Mouse (Mus musculus): ENCODE measurements around the gene Sema3b. TPM values are rescaled to one million over a fixed set of nuclear protein-coding genes. Genes with fewer than 3 reads are reported as not detected.
A peak's percentile ranks its signal among the peaks of the same experiment; 100 is the strongest.

Gene Sema3b
- polyA plus RNA-seq, 1 experiment from 2014 or later = 30.5 TPM

GRCm38 (mm10) chr9:107612191-107612944 is 3.3 kb upstream of the Sema3b start:
- TF ChIP-seq CTCF (IDR thresholded peaks at IDR 0.05; ENCODE audit: low read depth) = peak; percentile 99
- Histone ChIP-seq H3K36me3 (ENCODE audit: insufficient read depth, low read length) (peaks cover 34% of the 10 kb centered on the region), H3K27me3 (ENCODE audit: insufficient read depth, low read length) (no peaks in the 10 kb centered on the region), H3K4me1 (replicated peaks; ENCODE audit: insufficient read depth, low read length) (peaks cover 27% of the 10 kb centered on the region), H3K9ac (ENCODE audit: low read depth, low read length) (peak overlapping the region; percentile 50), H3K4me3 (replicated peaks; ENCODE audit: low read depth, low read length) (0 out of 2 replicates have a peak overlapping the region, but pooled peaks have one; percentile 5), H3K27ac (peak overlapping the region; percentile 85), H3K4me2 (ENCODE audit: low read length) (peak overlapping the region; percentile 56), H3K9me3 (replicated peaks; ENCODE audit: low read length) (no peaks in the 10 kb centered on the region)
- ATAC-seq (replicated peaks; ENCODE audit: low FRiP score, low read depth) (peak; percentile 89), DNase-seq (ENCODE audit: low spot score) (peak; percentile 98)
- 4% methylated on average over 42 of the region's 48 CpGs for WGBS

- no peaks in the 10 kb centered on the region for H3K9me3 ChIP-seq (replicated peaks; ENCODE audit: low read length)
- DNase-seq (ENCODE audit: low spot score) (no peak), ATAC-seq (replicated peaks; ENCODE audit: low FRiP score, low read depth) (no peak)
- H3K4me1 ChIP-seq (replicated peaks; ENCODE audit: insufficient read depth, low read length) = peaks cover 33% of the 10 kb centered on the region
- peak overlapping the region; percentile 85 for H3K27ac ChIP-seq
- peaks cover 29% of the 10 kb centered on the region for H3K36me3 ChIP-seq (ENCODE audit: insufficient read depth, low read length)
- WGBS = 67% methylated on average over 6 of the region's 6 CpGs
- TF ChIP-seq CTCF (IDR thresholded peaks at IDR 0.05; ENCODE audit: low read depth) = no peak
- H3K4me2 ChIP-seq (ENCODE audit: low read length) = peak overlapping the region; percentile 56; the same call in 1 of the 2 replicates
- H3K27me3 ChIP-seq (ENCODE audit: insufficient read depth, low read length) = no peaks in the 10 kb centered on the region
- peak overlapping the region; percentile 50 for H3K9ac ChIP-seq (ENCODE audit: low read depth, low read length)
- H3K4me3 ChIP-seq (replicated peaks; ENCODE audit: low read depth, low read length) = no peak overlapping the region
These were observed 2.6 kb upstream of the Sema3b start for GRCm38 (mm10) chr9:107611456-107612190.

- Histone ChIP-seq H3K9ac (ENCODE audit: low read depth, low read length) (no peak overlapping the region), H3K9me3 (replicated peaks; ENCODE audit: low read length) (no peaks in the 10 kb centered on the region), H3K27me3 (ENCODE audit: insufficient read depth, low read length) (no peaks in the 10 kb centered on the region), H3K4me3 (replicated peaks; ENCODE audit: low read depth, low read length) (no peak overlapping the region), H3K4me1 (replicated peaks; ENCODE audit: insufficient read depth, low read length) (peaks cover 44% of the 10 kb centered on the region), H3K27ac (peak overlapping the region; percentile 85; the same call in 1 of the 2 replicates), H3K4me2 (ENCODE audit: low read length) (peak overlapping the region; percentile 14; the same call in 1 of the 2 replicates), H3K36me3 (ENCODE audit: insufficient read depth, low read length) (peaks cover 7% of the 10 kb centered on the region; the same call in 1 of the 2 replicates)
- no peak for TF ChIP-seq CTCF (IDR thresholded peaks at IDR 0.05; ENCODE audit: low read depth)
- ATAC-seq (replicated peaks; ENCODE audit: low FRiP score, low read depth) = no peak
- DNase-seq (ENCODE audit: low spot score) = no peak
- 71% methylated on average over 4 of the region's 4 CpGs for WGBS
These were observed 403 bp upstream of the Sema3b start for GRCm38 (mm10) chr9:107609433-107609830.

GRCm38 (mm10) chr9:107607653-107608245 is 1.3 kb downstream of the Sema3b start:
- H3K9me3 ChIP-seq (replicated peaks; ENCODE audit: low read length) = no peaks in the 10 kb centered on the region
- H3K27ac ChIP-seq = peak overlapping the region; percentile 85
- no peak overlapping the region for H3K4me3 ChIP-seq (replicated peaks; ENCODE audit: low read depth, low read length)
- H3K9ac ChIP-seq (ENCODE audit: low read depth, low read length) = peak overlapping the region; percentile 13; the same call in 1 of the 2 replicates
- no peaks in the 10 kb centered on the region for H3K27me3 ChIP-seq (ENCODE audit: insufficient read depth, low read length)
- WGBS = 55% methylated on average over 9 of the region's 9 CpGs
- H3K36me3 ChIP-seq (ENCODE audit: insufficient read depth, low read length) = no peaks in the 10 kb centered on the region
- TF ChIP-seq CTCF (IDR thresholded peaks at IDR 0.05; ENCODE audit: low read depth) = no peak
- peak overlapping the region; percentile 50 for H3K4me2 ChIP-seq (ENCODE audit: low read length)
- H3K4me1 ChIP-seq (replicated peaks; ENCODE audit: insufficient read depth, low read length) = peaks cover 59% of the 10 kb centered on the region
- ATAC-seq (replicated peaks; ENCODE audit: low FRiP score, low read depth) (no peak), DNase-seq (ENCODE audit: low spot score) (no peak)

- WGBS = 56% methylated on average over 2 of the region's 2 CpGs
- peak overlapping the region; percentile 13 for H3K4me3 ChIP-seq (replicated peaks; ENCODE audit: low read depth, low read length)
- H3K27me3 ChIP-seq (ENCODE audit: insufficient read depth, low read length) = no peaks in the 10 kb centered on the region
- peak overlapping the region; percentile 85 for H3K27ac ChIP-seq
- H3K4me2 ChIP-seq (ENCODE audit: low read length) = peak overlapping the region; percentile 50
- ATAC-seq (replicated peaks; ENCODE audit: low FRiP score, low read depth) (no peak), DNase-seq (ENCODE audit: low spot score) (no peak)
- no peaks in the 10 kb centered on the region for H3K36me3 ChIP-seq (ENCODE audit: insufficient read depth, low read length)
- no peak for TF ChIP-seq CTCF (IDR thresholded peaks at IDR 0.05; ENCODE audit: low read depth)
- peaks cover 57% of the 10 kb centered on the region for H3K4me1 ChIP-seq (replicated peaks; ENCODE audit: insufficient read depth, low read length)
- H3K9me3 ChIP-seq (replicated peaks; ENCODE audit: low read length) = no peaks in the 10 kb centered on the region
- peak overlapping the region; percentile 48; the same call in 1 of the 2 replicates for H3K9ac ChIP-seq (ENCODE audit: low read depth, low read length)
These were observed 2.0 kb downstream of the Sema3b start for GRCm38 (mm10) chr9:107607036-107607435.

GRCm38 (mm10) chr9:107606591-107606990 is 2.4 kb downstream of the Sema3b start:
- no peak for TF ChIP-seq CTCF (IDR thresholded peaks at IDR 0.05; ENCODE audit: low read depth)
- H3K27me3 ChIP-seq (ENCODE audit: insufficient read depth, low read length) = no peaks in the 10 kb centered on the region
- H3K27ac ChIP-seq = peak overlapping the region; percentile 85
- WGBS = 5% methylated on average over 9 of the region's 9 CpGs
- peak overlapping the region; percentile 13 for H3K4me3 ChIP-seq (replicated peaks; ENCODE audit: low read depth, low read length)
- no peaks in the 10 kb centered on the region for H3K36me3 ChIP-seq (ENCODE audit: insufficient read depth, low read length)
- ATAC-seq (replicated peaks; ENCODE audit: low FRiP score, low read depth) (0 out of 2 replicates have a peak, but pooled peaks have one; percentile 14), DNase-seq (ENCODE audit: low spot score) (peak; percentile 57)
- peak overlapping the region; percentile 50 for H3K4me2 ChIP-seq (ENCODE audit: low read length)
- H3K9ac ChIP-seq (ENCODE audit: low read depth, low read length) = peak overlapping the region; percentile 48; the same call in 1 of the 2 replicates
- H3K9me3 ChIP-seq (replicated peaks; ENCODE audit: low read length) = no peaks in the 10 kb centered on the region
- peaks cover 52% of the 10 kb centered on the region for H3K4me1 ChIP-seq (replicated peaks; ENCODE audit: insufficient read depth, low read length)

Measured in kidney, postnatal 0 days (tissue).